Mouse (Mus musculus): ENCODE results near the gene Oaf. TPM values are rescaled to one million over a fixed set of nuclear protein-coding genes. Genes with fewer than 3 reads are reported as not detected.

Gene Oaf
- polyA plus RNA-seq, 1 experiment, result 35.7 TPM

DNA sequence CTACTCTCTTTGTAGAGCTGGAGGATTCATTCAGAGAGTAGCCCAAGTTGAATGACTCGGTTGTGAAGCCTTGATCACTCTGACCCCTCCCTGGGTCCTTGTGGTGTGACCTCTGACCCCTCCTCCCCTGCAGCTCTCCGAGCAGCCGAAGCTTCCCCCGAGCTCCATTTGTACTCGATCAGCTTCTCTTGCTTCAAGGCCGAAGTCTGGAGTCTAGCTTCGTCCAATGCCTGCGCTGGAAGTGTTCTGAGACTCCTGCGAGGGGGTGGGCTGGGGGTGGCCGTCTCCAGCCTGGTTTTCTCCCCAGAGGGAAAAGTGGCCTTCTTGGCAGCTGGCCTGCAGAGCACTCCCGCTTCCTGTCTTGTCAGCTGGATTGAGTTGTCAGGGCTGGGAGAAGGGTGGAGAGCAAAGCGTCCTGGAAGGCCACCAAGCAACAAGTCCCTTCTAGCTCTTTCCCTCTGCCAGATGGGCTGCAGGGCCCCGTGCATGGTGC, 29.5 kb downstream of the Oaf start, which contains the start of gene Pou2f3:
Gene Pou2f3, minus strand, starts transcription at position 180 of the 493 bp plus-strand sequence.
- peaks cover 11% of the 10 kb centered on the region for H3K27me3 ChIP-seq (ENCODE audit: control insufficient read depth, insufficient read depth, low read length)
- peaks cover 8% of the 10 kb centered on the region for H3K4me1 ChIP-seq (ENCODE audit: control insufficient read depth, insufficient read depth, insufficient read length, low read length)
- no peak within 1 kb of the TSS for H3K27ac ChIP-seq (ENCODE audit: insufficient read depth, low read depth, low read length)
- H3K36me3 ChIP-seq (ENCODE audit: control insufficient read depth, insufficient read depth, low read length), result no peaks in the 10 kb centered on the region
- H3K4me3 ChIP-seq (ENCODE audit: low read depth, low read length), result peak within 1 kb of the TSS; percentile 20; the same call in 1 of the 2 replicates
- no peak for TF ChIP-seq POLR2A (IDR thresholded peaks at IDR 0.05; ENCODE audit: low read depth, low read length)
- TF ChIP-seq CTCF (IDR thresholded peaks at IDR 0.05; ENCODE audit: extremely low read depth, insufficient read length, insufficient replicate concordance, low read depth, low read length), result no peak
- 8% methylated on average over 13 of the region's 13 CpGs for WGBS

DNA sequence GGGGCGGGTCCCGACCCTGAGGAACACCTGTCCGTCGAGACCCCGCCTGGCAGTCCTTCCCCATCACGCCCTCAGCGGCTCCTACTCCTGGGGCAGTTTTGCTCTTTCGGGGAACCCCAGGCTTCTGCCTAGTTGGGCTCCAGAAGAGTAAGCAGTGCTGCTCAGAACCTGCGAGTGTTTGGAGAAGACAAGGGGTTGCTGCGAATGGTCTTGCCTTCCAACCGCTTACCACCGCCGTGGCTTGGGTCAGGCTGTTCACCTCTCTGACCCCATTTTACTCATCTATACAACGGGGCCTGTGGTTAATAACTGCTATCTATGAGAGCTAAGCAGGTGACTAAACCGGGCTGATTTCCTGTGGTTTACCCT, 33.7 kb downstream of the Oaf start:
- WGBS, result 6% methylated on average over 15 of the region's 15 CpGs
- peak overlapping the region; percentile 34 for H3K4me3 ChIP-seq (ENCODE audit: low read depth, low read length)
- TF ChIP-seq CTCF (IDR thresholded peaks at IDR 0.05; ENCODE audit: extremely low read depth, insufficient read length, insufficient replicate concordance, low read depth, low read length) (no peak), POLR2A (IDR thresholded peaks at IDR 0.05; ENCODE audit: low read depth, low read length) (no peak)

DNA sequence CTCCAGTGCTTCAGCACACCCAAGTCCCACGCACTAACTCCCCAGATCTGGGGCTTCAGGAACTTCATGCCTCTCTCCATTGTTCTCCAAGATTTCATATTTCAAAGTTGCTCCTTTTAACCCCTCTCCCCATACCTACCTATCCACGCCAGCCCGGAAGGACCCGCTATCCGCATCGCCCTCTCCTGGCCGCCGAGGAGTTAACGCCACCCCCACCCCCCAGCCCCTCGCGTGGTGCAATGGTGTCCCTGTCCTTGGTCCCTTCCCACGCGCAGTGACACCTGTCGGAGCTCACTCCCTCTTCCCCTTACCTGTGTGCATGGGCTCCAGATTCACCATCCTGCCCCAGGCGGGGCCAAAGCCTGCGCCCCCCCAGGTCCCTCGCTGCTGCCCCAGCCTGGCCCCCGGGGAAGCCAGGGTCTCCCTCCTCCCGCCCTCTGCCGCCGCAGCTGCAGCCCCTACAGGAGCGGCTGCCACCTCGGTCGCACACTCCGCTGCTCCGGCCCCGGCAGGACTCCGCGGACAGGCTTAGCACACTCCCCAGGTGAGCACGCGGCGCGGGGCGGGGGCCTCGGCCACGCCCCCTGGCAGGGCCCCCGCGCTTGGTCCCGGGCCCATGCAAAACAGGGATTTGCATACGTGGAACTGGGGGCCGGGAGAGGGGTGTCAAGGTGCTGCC, 34.2 kb downstream of the Oaf start:
- H3K27ac ChIP-seq (ENCODE audit: insufficient read depth, low read depth, low read length), result no peak overlapping the region
- H3K4me3 ChIP-seq (ENCODE audit: low read depth, low read length), result peak overlapping the region; percentile 34
- 2% methylated on average over 41 of the region's 41 CpGs for WGBS
- H3K4me1 ChIP-seq (ENCODE audit: control insufficient read depth, insufficient read depth, insufficient read length, low read length), result peaks cover 15% of the 10 kb centered on the region
- peaks cover 15% of the 10 kb centered on the region for H3K27me3 ChIP-seq (ENCODE audit: control insufficient read depth, insufficient read depth, low read length)
- TF ChIP-seq POLR2A (IDR thresholded peaks at IDR 0.05; ENCODE audit: low read depth, low read length) (no peak), CTCF (IDR thresholded peaks at IDR 0.05; ENCODE audit: extremely low read depth, insufficient read length, insufficient replicate concordance, low read depth, low read length) (peak; percentile 22; the same call in 1 of the 2 replicates)
- H3K36me3 ChIP-seq (ENCODE audit: control insufficient read depth, insufficient read depth, low read length), result no peaks in the 10 kb centered on the region

More for the DNA sequence above, 33.7 kb downstream of the Oaf start:
- peaks cover 18% of the 10 kb centered on the region for H3K4me1 ChIP-seq (ENCODE audit: control insufficient read depth, insufficient read depth, insufficient read length, low read length)
- no peak overlapping the region for H3K27ac ChIP-seq (ENCODE audit: insufficient read depth, low read depth, low read length)
- H3K27me3 ChIP-seq (ENCODE audit: control insufficient read depth, insufficient read depth, low read length), result peaks cover 15% of the 10 kb centered on the region
- H3K36me3 ChIP-seq (ENCODE audit: control insufficient read depth, insufficient read depth, low read length), result no peaks in the 10 kb centered on the region

DNA sequence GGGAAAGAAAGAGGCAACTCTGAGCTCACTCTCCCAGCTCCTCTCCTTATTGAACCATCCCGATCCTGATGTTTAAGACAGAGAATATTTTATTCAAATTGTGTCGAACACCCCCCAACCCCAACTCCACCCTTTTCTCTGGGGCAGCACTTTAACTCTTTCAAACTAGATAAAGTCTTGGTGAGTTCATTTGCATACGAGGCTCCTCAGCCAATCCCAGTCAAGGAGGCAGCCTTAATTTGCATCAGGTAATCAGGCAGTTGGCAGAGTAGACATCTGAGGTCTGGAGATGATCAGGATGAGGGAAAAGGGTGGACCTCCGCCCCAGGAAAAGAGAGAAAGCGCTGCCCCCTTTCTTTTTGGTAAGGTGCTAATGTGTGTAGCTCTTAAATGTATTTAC, 39.5 kb downstream of the Oaf start:
- Histone ChIP-seq H3K36me3 (ENCODE audit: control insufficient read depth, insufficient read depth, low read length) (no peaks in the 10 kb centered on the region), H3K27me3 (ENCODE audit: control insufficient read depth, insufficient read depth, low read length) (peaks cover 3% of the 10 kb centered on the region; the same call in 1 of the 2 replicates), H3K27ac (ENCODE audit: insufficient read depth, low read depth, low read length) (no peak overlapping the region), H3K4me3 (ENCODE audit: low read depth, low read length) (no peak overlapping the region), H3K4me1 (ENCODE audit: control insufficient read depth, insufficient read depth, insufficient read length, low read length) (peaks cover 10% of the 10 kb centered on the region; the same call in 1 of the 2 replicates)
- WGBS, result 49% methylated on average over 5 of the region's 5 CpGs
- no peak for TF ChIP-seq POLR2A (IDR thresholded peaks at IDR 0.05; ENCODE audit: low read depth, low read length)
- no peak for TF ChIP-seq CTCF (IDR thresholded peaks at IDR 0.05; ENCODE audit: extremely low read depth, insufficient read length, insufficient replicate concordance, low read depth, low read length)

DNA sequence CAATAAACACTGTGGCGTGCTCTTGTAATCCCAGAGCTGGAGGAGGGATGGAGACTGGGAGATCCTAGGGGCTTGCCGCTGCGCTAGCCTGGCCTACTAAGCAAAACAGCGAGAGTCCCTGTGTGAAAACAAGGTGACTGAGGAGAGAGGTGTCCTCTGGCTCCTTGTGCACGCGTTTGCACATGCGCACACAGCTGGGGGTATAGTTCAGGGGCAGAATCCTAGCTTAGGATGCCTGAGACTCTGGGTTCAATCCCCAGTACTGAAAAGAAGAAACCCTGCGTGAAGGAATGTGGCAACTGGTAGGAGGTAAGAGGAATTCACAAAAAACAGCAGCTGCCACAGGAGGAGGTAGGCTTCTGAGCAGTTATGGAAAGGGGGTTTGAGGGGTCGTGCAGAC, 45.7 kb downstream of the Oaf start:
- Histone ChIP-seq H3K27ac (ENCODE audit: insufficient read depth, low read depth, low read length) (no peak overlapping the region), H3K36me3 (ENCODE audit: control insufficient read depth, insufficient read depth, low read length) (no peaks in the 10 kb centered on the region), H3K4me3 (ENCODE audit: low read depth, low read length) (no peak overlapping the region), H3K4me1 (ENCODE audit: control insufficient read depth, insufficient read depth, insufficient read length, low read length) (0 out of 2 replicates have a peak, but pooled peaks cover 2% of the 10 kb centered on the region), H3K27me3 (ENCODE audit: control insufficient read depth, insufficient read depth, low read length) (no peaks in the 10 kb centered on the region)
- WGBS, result 71% methylated on average over 9 of the region's 9 CpGs
- TF ChIP-seq CTCF (IDR thresholded peaks at IDR 0.05; ENCODE audit: extremely low read depth, insufficient read length, insufficient replicate concordance, low read depth, low read length), result no peak
- TF ChIP-seq POLR2A (IDR thresholded peaks at IDR 0.05; ENCODE audit: low read depth, low read length), result no peak

DNA sequence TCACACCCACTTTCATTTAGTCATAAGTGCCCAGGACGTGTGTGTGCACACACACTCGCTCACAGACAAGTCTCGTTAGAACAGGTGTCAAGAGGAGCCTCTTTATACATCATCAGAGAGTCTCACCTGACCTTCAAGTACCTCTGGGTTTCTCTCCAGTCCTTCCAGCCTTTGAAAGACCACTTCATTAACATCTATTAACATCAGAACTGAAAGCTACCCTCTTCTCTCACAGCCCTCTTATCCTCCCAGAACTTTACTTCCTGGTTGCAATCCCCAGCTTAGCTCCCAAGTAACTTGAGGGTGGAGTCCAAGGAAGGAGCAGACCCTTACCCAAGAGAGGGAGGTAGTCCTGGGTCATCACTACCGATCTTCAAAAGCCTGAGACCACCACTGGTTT, 48.1 kb downstream of the Oaf start:
- Histone ChIP-seq H3K36me3 (ENCODE audit: control insufficient read depth, insufficient read depth, low read length) (no peaks in the 10 kb centered on the region), H3K27me3 (ENCODE audit: control insufficient read depth, insufficient read depth, low read length) (no peaks in the 10 kb centered on the region), H3K4me3 (ENCODE audit: low read depth, low read length) (no peak overlapping the region), H3K4me1 (ENCODE audit: control insufficient read depth, insufficient read depth, insufficient read length, low read length) (peaks cover 15% of the 10 kb centered on the region; the same call in 1 of the 2 replicates), H3K27ac (ENCODE audit: insufficient read depth, low read depth, low read length) (no peak overlapping the region)
- TF ChIP-seq POLR2A (IDR thresholded peaks at IDR 0.05; ENCODE audit: low read depth, low read length) (no peak), CTCF (IDR thresholded peaks at IDR 0.05; ENCODE audit: extremely low read depth, insufficient read length, insufficient replicate concordance, low read depth, low read length) (no peak)
- WGBS, result 78% methylated on average over 4 of the region's 4 CpGs

DNA sequence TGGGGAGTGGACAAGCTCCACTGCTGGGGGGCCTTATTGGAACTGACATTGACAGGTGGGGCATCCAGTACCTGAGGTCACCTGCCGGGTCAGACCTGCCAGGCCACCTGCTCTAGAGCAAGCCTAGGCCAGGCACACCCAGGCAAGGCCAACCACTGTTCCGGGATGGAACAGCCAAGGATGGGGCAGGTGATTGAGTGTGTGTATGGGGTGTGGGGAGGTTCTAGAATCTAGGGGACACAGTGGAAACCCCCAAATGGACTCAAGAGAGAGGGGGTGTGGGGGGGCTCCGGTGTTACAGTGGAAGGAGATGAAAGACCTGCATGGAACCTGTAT, 50.7 kb downstream of the Oaf start:
- Histone ChIP-seq H3K4me3 (ENCODE audit: low read depth, low read length) (no peak overlapping the region), H3K27ac (ENCODE audit: insufficient read depth, low read depth, low read length) (no peak overlapping the region), H3K4me1 (ENCODE audit: control insufficient read depth, insufficient read depth, insufficient read length, low read length) (peaks cover 15% of the 10 kb centered on the region; the same call in 1 of the 2 replicates), H3K27me3 (ENCODE audit: control insufficient read depth, insufficient read depth, low read length) (no peaks in the 10 kb centered on the region), H3K36me3 (ENCODE audit: control insufficient read depth, insufficient read depth, low read length) (no peaks in the 10 kb centered on the region)
- TF ChIP-seq POLR2A (IDR thresholded peaks at IDR 0.05; ENCODE audit: low read depth, low read length), result no peak
- no peak for TF ChIP-seq CTCF (IDR thresholded peaks at IDR 0.05; ENCODE audit: extremely low read depth, insufficient read length, insufficient replicate concordance, low read depth, low read length)
- 56% methylated on average over 3 of the region's 3 CpGs for WGBS
